Mouse (Mus musculus) granulocyte monocyte progenitor cell, adult 5-6 weeks (primary cell): ENCODE measurements at regions not wholly inside any gene's neighbourhood (a gene's known extent, or its start where the extent isn't known, plus 50 kb on each side); places are given as distances from the start of the nearest gene placed in this dataset.

Source experiments
- ATAC-seq: replicated peaks from 2 replicates; pipeline ENCODE4 v1.8.0; 2016; ENCODE audit warnings: mild to moderate bottlenecking, moderate TSS enrichment, inconsistent platforms; ENCODE audit not compliant: poor library complexity, severe bottlenecking

DNA sequence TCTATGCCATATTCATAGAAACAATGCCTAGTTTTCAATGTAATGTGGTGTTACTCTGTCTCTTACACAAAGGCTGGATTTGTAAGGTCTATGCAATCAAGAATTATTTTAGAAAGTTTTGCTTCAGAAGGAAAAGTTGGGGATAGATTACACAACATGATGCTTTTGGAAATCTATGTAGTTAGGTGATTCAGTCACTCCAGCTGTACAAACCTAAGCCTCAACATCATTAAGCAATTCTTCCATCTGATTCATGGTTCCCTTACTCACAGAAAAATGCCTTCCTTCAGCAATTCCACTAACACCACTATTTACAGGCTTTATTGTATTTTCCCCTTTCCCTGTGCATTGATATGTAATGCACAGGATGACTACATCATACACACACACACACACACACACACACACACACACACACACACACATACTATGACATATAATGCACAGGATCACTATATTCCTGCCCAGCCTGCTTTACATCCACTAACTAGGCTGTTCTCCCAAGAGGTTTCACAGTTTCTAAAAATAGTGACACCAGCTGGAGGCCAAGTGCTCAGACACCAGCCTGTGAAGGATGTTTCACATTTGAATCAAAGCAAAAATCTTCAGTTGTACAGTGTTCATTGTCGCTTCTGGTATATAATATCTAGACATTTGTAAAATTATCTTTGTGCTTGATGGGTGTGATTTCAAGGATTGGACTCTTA, 305.9 kb downstream of the Klf6 start:
- ATAC-seq = no peak

DNA sequence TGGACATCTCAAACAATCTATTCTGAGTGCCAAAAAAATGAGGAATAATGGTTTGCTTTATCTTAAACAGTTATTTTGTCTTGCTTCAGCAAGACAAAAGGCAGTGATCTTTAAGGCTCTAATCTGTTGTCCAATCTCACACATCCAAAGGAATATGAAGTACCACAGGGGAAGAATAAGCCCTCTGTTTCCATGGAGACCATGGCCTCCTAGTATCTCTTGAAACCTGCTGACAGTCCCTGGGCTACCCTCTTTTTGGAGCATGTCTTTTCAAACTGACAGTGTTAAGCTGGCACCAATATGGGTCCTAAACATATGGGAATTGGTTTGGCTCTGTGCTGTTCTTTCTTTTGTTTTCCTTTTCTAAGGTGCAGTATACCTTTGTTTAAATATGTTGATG, 311.8 kb downstream of the Klf6 start:
- ATAC-seq = no peak

DNA sequence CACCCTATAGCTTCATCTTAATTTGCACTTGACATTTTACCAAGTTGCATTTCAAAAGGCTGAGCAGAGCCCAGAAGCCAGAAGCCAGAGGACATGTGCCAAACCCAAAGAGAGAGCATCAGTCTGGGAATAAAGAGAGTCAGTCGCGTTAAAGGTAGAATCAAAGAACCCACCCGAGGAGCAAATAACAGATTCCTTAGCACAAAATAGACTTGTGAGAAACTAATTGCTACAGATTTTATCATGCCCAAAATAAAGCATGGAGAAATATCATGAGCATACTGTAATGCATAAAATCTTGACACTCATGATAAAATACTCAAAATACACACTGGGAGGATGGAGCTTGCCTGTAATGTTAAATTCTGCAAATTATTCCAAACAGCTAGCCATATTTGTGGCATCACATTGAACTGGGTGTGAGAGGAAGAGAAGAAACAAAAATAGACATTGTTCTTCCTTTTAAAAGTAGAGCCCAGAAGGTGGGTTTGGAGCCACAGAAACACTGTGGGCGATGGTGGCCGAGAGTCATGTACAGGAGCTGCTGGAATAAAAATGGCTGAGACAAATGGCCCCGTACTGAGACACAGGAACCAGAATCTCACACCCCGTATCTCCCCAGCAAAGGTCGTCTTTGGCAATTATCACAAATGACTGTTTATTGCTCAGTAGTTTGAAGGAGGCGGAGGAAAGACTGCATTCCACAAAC, 317.2 kb downstream of the Klf6 start:
- ATAC-seq = no peak

DNA sequence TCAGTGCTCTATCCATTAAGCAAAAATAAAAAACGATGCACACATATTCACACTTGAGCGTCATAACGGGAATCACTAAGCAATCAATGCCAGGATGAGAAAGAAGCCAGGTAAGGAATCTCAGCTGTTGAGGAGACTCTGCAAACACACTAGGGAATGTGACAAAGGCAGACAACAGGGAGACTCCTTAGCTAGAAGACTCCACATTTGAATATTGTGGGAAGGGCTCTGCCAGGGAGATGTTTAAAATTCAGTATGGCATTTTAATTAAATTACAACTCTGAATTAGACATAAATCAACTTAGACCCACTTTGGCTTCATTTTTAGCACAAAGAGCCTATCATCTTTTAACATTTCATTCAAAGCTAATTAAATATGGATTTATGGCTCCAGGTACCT, 327.9 kb downstream of the Klf6 start:
- no peak for ATAC-seq

DNA sequence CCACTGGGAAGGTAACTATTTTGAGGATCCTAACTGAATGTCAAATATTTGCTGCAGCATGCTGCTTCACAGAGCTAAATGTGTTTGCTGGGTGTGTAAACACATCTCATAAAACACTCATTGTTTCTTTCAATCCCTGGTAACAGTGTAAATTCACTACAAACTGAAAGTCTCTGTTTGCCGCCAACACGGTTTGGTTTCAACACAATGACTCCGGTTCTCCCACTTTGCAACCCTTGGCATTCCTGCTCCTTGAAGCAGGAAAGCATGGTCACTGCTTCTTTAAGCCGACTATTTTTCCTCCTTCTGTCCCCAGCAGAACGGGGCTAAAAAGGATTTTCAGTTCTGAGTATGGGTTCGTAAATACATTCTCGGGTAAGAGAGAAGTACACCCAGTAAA, 328.3 kb downstream of the Klf6 start:
- ATAC-seq = no peak

DNA sequence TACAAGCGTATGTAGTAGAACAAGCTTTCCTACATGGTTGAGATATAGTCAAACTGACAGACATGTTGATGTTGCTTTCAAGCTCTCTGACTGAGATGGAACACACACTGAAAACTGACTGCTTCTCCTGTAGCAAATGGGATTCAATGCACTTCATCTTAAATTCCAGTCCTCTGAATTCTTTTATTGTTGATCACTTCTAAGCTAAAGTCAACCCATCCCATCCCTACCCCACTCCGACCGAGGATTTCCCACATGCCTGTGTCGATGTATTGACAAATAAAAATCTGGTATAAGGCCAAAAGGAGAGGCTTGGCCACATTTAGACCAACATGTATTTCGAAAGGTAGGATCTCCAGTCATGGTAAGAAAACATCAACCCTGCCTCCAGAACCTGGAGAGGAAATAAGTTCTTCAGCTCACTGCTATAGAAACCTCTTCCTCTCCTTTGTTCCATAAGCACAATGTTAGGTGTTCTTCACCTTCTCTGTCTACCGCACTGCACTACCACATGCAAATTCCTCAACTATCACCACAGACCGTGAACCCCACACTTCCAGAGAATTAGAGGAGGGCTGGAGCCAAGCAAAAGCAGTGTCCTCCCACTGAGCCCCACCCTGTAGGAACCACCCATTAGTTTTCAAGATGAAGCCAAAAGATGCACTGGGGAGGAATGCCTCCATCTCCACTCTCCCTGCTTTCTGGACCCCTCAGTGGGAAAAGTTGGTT, 330.1 kb downstream of the Klf6 start:
- ATAC-seq = no peak

DNA sequence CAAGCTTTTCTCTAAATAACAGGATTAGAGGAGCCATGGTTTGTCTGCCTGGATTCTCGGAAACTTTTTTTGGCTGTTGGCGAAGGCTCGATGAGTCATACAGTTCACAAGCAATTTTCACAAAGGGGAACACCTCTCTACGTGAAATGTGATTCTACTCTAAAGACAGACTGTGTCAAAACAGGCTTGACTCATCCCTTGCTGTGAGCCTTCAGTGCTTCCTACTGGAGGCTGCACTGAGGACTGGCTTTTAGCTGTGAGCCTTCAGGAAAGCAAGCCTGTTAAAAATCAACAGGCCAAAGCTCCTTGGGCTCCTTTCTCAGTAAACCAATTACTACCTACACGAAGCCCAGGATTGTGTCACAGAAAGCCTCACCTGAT, 330.6 kb downstream of the Klf6 start:
- ATAC-seq = peak; percentile 50; the same call in 1 of the 2 replicates

DNA sequence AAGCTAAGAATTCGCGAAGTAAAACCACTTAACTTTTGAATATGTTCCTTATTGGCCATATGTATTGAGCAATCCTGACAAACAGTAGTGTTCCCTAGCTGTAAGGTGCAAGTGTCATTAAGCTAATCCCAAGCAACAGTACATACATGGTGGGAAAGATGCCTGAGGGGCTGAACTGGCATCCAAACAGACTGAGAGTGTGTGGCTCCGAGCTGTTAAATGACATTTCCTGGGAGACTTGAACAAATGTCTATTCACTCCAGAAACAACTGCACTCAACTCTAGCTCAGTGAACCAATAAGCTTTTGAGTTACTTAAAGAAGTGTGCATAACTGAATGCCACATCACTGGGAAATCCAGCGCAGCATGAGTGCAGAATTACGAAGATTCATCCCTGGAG, 335.4 kb downstream of the Klf6 start:
- no peak for ATAC-seq

DNA sequence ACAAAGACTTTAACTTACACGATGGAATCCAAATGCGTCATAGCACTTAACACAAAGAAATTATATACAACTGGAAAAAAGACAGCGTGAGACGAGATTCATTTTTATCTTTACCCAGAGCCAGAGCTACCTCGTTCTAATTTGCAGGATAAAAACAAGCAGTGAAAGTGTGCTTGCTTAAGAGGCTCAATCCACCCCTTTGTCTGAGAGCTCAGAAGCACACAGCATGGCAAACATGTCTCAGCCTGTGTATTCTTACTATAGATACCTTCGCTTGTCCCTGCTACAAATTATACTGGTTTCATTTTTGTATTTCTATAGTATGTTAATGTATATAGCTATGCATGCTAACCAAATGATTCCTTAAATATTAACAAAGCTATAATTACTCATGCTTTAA, 337.8 kb downstream of the Klf6 start:
- no peak for ATAC-seq

DNA sequence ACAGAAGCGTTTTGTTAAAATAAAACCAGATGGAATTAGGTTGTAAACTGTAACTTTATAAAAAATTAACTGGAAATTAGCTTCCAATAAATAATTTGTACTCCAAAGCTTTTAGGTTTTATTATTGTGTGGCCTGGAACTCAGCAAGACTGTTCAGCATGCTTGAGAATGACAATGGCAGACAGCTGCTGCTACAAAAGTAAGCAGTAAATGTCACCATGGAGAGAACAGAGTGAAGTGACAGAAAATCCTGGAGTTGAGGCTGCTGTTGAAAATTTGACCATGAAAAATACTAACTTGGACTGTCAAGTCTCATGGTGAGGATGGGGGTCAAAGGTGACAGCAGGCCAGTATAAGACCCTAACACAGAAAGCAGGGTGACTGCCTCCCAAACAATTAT, 340.2 kb downstream of the Klf6 start:
- no peak for ATAC-seq

DNA sequence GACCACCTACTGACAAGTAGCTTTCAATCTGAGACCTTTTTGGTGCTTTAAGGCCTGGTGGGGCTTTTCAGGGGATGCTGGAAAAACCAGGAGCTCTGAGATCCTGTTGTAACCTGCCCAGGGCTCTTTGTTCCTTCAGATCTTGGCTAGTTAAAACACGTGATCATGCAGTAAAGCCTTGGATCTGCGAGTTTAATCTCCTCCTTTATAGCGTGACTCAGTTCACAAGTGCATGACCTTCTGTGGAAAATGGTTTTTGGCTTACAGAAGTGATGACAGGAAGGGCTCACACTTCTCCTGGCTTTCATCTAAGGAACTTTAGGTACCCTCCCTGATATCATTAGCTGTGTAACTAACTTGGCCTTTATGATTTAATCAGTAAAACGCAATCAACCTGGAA, 343.1 kb upstream of the Pitrm1 start:
- no peak for ATAC-seq

DNA sequence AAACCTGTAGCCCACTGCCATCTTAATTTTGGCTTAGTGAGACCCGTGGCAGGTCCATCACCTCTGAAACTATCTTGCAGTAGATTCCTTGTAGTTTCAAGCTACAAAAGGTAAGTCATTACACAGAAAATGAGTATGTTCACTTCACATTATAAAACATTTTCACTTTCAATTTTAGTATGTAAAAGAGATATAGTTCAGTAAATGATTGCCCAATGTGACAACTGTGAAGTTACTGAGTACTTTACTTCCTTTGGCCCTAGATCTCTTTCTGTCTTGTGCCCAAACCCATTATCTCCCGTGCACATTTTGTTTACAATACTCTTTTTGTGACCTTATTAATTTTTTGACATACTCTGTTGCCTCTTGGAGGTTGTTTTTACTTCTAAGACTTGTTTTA, 335.4 kb upstream of the Pitrm1 start:
- no peak; the same call in 1 of the 2 replicates for ATAC-seq

DNA sequence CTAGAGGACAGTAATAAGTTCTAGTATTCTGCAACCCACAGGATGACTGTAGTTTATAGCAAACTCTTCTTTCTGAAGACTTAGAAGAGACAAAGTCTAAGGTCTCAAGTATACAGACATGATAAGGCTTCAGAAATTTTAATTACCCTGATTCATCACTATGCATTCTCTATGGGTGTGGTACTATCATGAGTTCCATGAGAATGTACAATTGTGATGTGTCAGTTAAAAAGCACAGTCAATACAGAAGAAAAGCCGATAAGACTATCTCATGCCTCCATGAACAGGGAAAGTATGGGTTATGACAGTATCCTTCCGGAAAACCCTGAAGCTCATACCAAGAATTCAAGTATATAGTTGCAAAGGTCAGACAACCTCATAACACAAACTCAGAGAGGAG, 333.8 kb upstream of the Pitrm1 start:
- ATAC-seq = no peak

DNA sequence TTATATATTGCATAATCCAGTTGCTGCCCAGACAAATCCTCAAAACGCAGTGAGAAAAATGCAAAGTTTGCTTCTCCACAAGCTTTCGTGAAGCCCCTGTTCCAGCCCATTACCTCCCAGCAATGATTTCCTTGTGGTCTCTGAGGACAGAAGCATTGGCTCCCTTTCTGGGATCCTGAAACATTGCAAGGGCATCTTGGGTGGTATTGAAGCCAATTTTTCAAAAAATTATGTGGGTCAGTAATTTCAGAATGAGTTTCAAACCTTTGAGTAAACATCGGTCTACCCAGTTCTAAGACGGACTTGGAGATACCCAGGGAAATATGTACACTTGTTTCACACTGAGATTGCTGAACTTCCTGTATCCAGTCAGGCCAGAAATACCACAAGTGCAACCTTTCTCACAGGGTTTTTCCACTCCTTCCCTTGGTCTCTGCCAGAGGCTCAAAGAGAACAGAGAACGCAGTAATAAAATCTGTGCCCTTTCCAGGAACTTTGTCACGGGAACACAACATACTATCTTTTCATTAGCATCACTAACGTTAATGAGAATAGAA, 321.8 kb upstream of the Pitrm1 start:
- ATAC-seq = peak; percentile 48

DNA sequence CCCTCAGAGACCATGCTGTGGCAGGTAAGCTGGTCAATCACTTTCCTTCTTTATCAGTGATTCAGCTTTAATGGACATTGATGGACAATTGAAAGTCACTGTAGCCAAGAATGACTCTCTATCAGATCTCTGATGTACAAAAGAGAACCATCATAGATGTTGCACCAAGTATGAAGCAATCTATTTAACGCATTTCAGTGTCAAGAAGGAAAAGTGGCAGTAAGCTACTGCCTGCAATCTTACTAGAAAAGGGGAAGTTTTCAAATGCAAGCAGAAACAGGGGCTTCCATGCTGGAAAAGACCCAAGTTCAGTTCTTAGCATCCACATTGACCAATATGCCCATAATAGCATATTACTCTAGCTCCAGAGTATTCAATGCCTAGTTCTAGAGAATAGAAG, 319.7 kb upstream of the Pitrm1 start:
- peak; percentile 95 for ATAC-seq

DNA sequence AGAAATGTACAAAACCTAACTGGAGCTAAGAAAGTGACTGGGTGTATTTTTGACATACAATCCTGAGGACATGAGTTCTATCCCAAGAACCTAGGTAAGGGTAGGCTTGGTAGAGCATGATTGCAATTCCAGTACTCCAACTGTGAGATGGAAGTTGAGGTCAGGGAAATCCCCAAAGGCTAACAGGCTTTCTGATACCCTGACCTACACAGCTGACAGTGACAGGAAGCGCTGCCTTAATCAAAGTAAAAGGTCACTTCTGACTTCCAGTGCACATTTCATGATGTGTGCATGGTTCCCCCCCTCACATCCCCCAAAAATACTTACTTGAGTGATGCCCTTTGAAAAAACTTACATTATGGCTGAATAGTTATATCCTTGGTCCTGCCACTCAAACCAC, 312.6 kb upstream of the Pitrm1 start:
- ATAC-seq = no peak

DNA sequence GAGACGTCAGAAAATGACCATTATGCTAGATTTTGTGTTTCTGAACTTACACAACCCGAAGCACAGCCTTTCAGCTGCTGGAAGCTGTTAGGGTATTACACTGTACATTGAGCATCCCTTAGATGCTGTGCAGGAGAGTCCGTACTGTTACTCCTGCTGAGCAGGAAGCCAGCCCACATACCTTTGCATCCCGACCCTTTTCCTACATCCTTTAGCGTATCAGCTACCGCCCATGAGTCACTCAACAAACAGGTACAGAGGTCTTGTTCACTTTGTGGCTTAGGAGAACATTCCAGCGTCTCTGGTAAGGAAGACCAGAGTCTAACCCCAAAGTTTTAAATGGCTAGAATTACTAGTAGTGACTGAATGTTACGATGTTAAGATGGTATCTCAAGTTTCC, 311.4 kb upstream of the Pitrm1 start:
- no peak for ATAC-seq

DNA sequence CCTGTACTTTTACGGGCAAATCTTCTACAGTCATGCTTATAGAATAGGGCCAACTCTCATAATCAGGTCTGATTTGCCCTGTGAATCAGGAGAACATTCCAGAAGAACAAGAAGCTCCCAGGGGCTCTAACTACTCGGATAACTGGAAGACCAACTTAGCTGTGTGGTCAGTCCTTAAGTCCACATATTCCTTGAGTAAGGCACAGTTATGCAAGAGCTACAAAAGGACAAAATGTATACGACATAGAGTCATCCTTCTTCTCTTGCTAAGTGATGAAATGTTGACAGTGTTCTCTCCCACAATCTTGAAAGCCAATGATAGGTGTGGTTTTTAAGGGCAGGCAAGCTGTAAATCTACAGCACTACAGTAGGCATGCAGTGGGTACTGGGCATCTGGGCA, 310.7 kb upstream of the Pitrm1 start:
- ATAC-seq = no peak

DNA sequence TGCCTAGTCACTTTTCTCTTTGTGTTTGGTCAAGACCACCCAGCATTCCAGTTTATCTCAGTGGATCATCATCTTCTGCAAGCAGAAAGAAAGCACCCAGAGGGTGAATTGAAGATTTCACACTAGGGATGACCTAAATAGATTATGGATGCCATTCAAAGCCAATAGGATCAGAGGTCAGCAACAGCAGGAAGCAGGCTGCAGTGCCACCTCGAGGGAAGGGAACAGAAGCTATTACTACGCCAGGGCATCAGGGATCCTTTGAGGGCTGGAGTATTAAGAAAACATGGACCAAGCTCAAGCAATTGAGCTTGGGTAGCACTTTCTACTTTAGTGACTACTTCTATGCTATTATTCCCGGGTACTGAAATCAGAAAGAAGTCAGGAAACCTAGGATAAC, 307.1 kb upstream of the Pitrm1 start:
- ATAC-seq = no peak

DNA sequence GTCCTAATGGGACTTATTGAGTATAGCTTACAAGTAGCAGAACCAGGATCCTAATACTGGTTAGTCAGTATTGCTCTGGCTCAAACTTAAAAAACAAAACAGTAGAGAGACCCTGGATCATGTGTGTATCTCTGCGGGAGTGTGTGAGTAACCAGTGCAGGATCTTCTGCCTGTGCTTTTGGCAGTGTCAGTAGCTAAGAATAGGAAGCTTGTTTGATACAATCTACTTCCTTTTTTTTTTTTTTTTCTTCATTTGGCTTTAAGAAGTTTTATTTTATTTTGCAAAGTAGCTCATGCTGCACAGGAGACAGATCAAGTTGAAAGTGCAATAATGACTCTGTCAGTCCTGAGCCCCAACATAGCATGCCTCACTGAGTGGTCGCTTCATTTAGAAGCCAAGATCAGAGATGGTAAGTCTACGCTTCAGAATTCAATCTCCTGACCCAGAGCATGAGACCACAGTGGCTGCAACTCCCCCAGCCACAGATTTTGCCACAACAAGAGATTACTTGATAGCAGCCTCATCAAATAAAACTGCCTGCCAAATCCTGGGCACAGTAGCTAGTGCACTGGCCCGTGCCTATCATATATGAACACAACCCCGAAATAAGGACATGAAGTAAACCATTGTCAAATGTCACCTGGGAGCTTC, 306.4 kb upstream of the Pitrm1 start:
- ATAC-seq = peak; percentile 78

DNA sequence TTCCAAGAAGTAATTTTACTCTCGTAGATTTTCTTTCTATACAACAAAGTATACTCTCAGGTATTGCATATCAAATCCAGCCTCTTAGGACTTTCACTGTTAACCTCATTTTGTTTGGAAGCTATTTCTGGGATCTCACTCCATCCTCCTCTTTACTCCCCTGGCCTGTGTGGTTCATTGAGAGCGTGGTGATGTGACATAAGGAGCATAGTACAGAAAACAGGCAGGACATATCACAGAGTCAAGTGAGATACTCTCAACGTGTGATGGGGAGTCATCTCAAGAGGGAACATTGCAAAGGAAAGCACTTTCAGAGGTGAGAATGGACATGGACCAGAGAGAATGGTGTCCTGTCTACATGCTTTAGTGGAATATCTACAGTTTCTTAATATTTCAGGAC, 297.8 kb upstream of the Pitrm1 start:
- ATAC-seq = no peak
